Mouse (Mus musculus) heart, embryonic 11.5 days (tissue): ENCODE measurements around the gene Rnf39. TPM values are rescaled to one million over a fixed set of nuclear protein-coding genes. Genes with fewer than 3 reads are reported as not detected.

Experiments
- ATAC-seq: fragments of 200-750 bp; cut with Nextera tagmentation; replicated peaks from 2 replicates; pipeline ENCODE4 v1.8.0; 2017; ENCODE audit warnings: moderate library complexity; ENCODE audit not compliant: insufficient number of reproducible peaks, low FRiP score, low TSS enrichment
- H3K27ac ChIP-seq: fragments of 300-500 bp; sonication (generic); 2 replicates; pipeline ENCODE4 v1.5.1; 2014; ENCODE audit warnings: mild to moderate bottlenecking, low read depth, low read length
- H3K27me3 ChIP-seq: fragments of 300-500 bp; sonication (generic); 2 replicates; pipeline ENCODE4 v1.6.1; 2014; ENCODE audit warnings: mild to moderate bottlenecking, low read length, mixed read lengths; ENCODE audit not compliant: control insufficient read depth, insufficient read depth
- H3K36me3 ChIP-seq: fragments of 300-500 bp; sonication (generic); 2 replicates; pipeline ENCODE4 v1.6.1; 2014; ENCODE audit warnings: mild to moderate bottlenecking, low read length, moderate library complexity, mixed read lengths; ENCODE audit not compliant: control insufficient read depth, insufficient read depth
- H3K4me1 ChIP-seq: fragments of 300-500 bp; sonication (generic); 2 replicates; pipeline ENCODE4 v1.6.1; 2014; ENCODE audit warnings: low read length; ENCODE audit not compliant: control insufficient read depth, insufficient read depth
- H3K4me2 ChIP-seq: fragments of 300-500 bp; sonication (generic); 2 replicates; pipeline ENCODE4 v1.6.1; 2014; ENCODE audit warnings: mild to moderate bottlenecking, moderate library complexity
- H3K4me3 ChIP-seq: fragments of 300-500 bp; sonication (generic); 2 replicates; pipeline ENCODE4 v1.5.1; 2014; ENCODE audit warnings: low read depth, low read length
- H3K9ac ChIP-seq: fragments of 300-500 bp; sonication (generic); 2 replicates; pipeline ENCODE4 v1.6.1; 2014; ENCODE audit warnings: mild to moderate bottlenecking, low read depth, low read length, moderate library complexity
- H3K9me3 ChIP-seq: fragments of 300-500 bp; sonication (generic); replicated peaks from 2 replicates; pipeline ENCODE4 v1.6.1; 2016; ENCODE audit warnings: low read length; ENCODE audit not compliant: control insufficient read depth
- WGBS: fragments of 180-500 bp; shearing (Covaris S2); extraction: QIAGEN DNeasy Blood & Tissue Kit; methylation state at CpG from one replicate; pipeline ENCODE4 v1.1.7; 2014; ENCODE audit not compliant: insufficient replicate concordance; 5-methylcytosine and 5-hydroxymethylcytosine counted together
- polyA plus RNA-seq: library from polyadenylated mRNA; unstranded; fragments of >200 nt; fragmentation: Nextera tagmentation; extraction: Ambion mirVana; gene quantifications from 2 replicates; pipeline ENCODE4 v1.2.1, GENCODE M21; 2014

Rnf39 gene
- polyA plus RNA-seq, 1 experiment from 2014 or later: 0.10 TPM

DNA sequence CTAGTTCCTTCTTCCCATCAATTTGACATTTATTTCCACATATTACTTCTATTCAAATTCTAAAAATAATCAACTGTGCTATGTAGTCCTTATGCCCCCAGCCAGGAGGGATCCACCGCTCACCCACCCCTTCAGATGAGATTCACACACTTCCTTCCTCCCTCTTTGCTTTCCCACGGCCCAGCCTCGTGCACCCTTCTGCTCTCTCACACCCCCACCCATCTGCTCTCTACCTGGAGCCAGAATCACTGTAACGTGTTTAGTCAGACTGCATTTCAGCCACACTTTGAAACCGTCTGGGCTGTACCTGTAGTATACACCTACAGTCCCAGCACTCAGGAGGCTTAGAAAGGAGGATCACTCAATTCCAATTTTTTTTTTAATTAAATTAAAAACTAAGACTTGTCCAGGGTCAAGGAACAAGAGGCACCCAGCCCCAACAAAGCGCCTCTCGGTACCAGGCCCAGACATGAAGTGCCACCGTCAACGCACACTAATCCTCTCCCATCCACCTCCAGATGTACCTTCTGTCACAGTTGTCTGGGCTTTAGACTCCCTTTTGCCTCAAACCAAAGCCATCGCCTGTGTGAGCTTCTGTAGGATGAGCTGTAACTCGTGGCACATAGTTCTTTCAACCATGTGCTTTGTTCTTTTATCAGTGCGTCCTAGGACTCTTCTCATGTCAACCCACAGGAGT, 13.3 kb upstream of the Rnf39 start:
- Histone ChIP-seq H3K36me3 (no peaks in the 10 kb centered on the region), H3K9ac (no peak overlapping the region), H3K9me3 (no peaks in the 10 kb centered on the region), H3K27me3 (no peaks in the 10 kb centered on the region), H3K4me1 (no peaks in the 10 kb centered on the region), H3K4me3 (no peak overlapping the region), H3K4me2 (no peak overlapping the region), H3K27ac (no peak overlapping the region)
- ATAC-seq: no peak
- WGBS: 63% methylated on average over 12 of the region's 12 CpGs

DNA sequence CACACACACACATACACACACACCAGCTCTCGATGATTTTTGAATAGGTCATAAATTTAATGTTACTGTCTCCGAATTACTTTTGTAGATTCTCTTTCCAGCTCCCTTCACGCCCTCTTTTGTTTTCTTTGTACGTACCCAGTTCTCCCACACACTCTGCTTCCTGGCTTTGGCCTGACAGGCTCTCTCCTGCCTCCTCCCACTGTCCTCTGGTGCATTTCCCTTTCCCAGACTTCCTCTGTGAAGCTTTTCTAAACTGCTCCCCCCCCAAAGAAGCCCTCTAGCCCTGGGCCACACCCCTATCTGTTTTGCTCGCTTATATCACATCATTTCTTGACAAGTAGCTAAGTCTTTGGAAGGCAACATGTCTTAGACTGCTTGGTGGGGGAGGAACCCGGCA, 12.5 kb upstream of the Rnf39 start:
- Histone ChIP-seq H3K4me1 (no peaks in the 10 kb centered on the region), H3K9ac (no peak overlapping the region), H3K36me3 (no peaks in the 10 kb centered on the region), H3K27ac (no peak overlapping the region), H3K9me3 (no peaks in the 10 kb centered on the region), H3K4me2 (no peak overlapping the region), H3K27me3 (no peaks in the 10 kb centered on the region), H3K4me3 (no peak overlapping the region)
- WGBS: 59% methylated on average over 6 of the region's 6 CpGs
- no peak for ATAC-seq

DNA sequence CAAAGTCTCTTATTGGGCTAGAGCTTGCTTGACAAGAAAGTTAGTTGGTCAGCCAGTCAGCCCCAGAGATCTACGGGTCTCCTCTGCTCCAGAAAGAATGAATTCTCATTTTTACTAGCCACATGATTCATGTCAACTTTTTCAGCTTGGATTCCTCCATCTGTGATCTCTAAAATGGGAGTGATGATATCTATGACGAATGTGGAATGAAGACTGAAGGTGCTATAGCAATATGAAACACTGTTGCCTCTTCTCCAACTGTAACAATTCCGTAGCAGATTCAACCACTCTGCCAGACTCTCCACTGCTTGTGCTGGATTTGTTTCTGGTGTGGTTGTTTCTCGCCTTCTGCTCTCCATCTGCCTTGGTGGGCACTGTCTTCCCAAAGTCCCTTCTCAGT, 11.6 kb upstream of the Rnf39 start:
- 76% methylated on average over 4 of the region's 4 CpGs for WGBS
- H3K9ac ChIP-seq: no peak overlapping the region
- ATAC-seq: no peak

DNA sequence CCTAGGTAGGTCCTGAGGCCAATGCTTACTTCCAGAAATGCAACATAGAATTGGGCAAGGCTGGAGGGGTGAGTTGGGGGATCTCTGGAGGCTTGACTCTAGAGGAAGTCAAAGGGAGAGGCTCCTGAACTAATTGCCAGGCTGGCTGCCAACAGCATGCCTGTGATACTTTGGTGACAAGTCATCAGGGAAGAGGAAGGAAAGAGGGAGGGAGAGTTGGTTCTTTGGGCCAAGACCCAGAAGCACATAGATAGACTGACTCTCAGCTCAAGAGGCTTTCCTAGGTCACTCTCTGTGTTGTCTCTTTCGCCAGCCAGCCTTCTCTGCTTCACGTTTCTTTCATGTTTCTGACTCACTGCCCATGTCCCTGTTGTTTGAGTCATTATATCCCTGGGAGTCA, 10.9 kb upstream of the Rnf39 start:
- no peak for ATAC-seq
- Histone ChIP-seq H3K9ac (no peak overlapping the region), H3K27me3 (no peaks in the 10 kb centered on the region), H3K4me3 (no peak overlapping the region), H3K27ac (no peak overlapping the region), H3K9me3 (no peaks in the 10 kb centered on the region), H3K36me3 (no peaks in the 10 kb centered on the region), H3K4me1 (no peaks in the 10 kb centered on the region), H3K4me2 (no peak overlapping the region)
- WGBS: 46% methylated on average over 2 of the region's 2 CpGs

More for the DNA sequence above, 11.6 kb upstream of the Rnf39 start:
- Histone ChIP-seq H3K4me1 (no peaks in the 10 kb centered on the region), H3K27ac (no peak overlapping the region), H3K4me2 (no peak overlapping the region), H3K36me3 (no peaks in the 10 kb centered on the region), H3K27me3 (no peaks in the 10 kb centered on the region), H3K4me3 (no peak overlapping the region), H3K9me3 (no peaks in the 10 kb centered on the region)

DNA sequence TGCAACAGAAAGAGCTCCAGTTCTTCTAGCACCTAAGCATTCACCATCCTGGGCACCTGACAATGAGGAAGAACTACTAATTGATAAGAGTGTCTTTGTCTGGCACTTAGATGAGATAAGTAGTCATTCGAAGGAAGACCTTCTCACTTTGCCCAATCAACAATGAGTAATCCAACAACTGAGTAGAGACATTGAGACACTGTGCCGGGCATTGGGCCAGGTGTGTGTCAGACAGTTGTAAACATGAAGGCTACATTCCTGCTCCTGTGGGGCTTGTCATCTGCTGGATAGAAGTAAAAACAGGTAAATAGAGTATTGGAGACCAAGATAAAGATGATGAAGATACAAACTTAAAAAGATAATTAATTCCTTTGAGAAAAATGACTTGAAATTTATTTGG, 4.7 kb upstream of the Rnf39 start:
- Histone ChIP-seq H3K27ac (no peak overlapping the region), H3K9me3 (no peaks in the 10 kb centered on the region), H3K4me2 (no peak overlapping the region), H3K9ac (no peak overlapping the region), H3K4me1 (peaks cover 7% of the 10 kb centered on the region; the same call in 1 of the 2 replicates), H3K4me3 (no peak overlapping the region), H3K36me3 (no peaks in the 10 kb centered on the region), H3K27me3 (peaks cover 31% of the 10 kb centered on the region)
- ATAC-seq: no peak
- 61% methylated on average over 2 of the region's 2 CpGs for WGBS

DNA sequence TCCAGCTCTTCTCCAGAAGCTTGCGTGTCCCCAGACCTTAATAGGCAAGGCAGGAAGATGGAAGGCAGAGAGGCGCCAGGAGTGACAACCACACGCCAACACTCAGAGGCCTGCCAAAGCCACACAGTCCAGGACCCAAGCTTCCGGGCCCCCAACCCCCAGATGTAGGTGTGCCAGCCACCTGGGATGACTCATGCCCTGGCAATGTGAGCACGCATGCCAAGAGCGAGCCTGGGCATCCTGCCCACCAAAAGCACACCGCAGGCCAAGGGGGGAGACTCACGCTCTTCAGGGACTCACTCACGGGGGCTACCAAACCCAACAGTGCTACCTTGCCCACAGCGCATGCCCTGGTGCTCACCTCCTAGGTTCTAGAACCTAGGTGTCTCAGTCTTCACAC, 327 bp upstream of the Rnf39 start:
- WGBS: 59% methylated on average over 10 of the region's 10 CpGs
- peaks cover 10% of the 10 kb centered on the region; the same call in 1 of the 2 replicates for H3K4me1 ChIP-seq
- no peaks in the 10 kb centered on the region for H3K36me3 ChIP-seq
- H3K27me3 ChIP-seq: peaks cover 67% of the 10 kb centered on the region
- peak overlapping the region; percentile 74 for H3K4me2 ChIP-seq
- no peak overlapping the region for H3K27ac ChIP-seq
- H3K4me3 ChIP-seq: peak overlapping the region; percentile 42
- no peak overlapping the region for H3K9ac ChIP-seq
- H3K9me3 ChIP-seq: no peaks in the 10 kb centered on the region
- no peak for ATAC-seq

DNA sequence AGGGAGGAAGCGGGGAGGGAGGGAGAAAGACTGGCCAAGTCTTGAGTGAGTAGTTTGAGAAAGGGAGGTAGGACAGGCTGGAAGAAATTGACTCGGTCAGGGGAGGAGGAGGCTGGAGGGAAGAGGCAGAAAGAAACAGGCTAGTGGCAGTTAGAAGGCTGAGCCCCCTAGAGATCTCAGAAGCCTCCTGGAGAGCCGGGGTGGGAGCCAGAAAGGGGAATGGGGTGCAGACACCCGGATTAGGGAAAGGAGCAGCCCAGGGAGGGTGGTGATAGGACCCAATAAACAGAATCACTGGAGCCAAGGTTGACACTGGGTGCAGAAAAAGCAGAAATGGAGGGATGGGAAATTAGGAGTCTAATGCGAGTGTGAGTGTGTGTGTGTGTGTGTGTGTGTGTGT, 973 bp downstream of the Rnf39 start:
- Histone ChIP-seq H3K27ac (no peak overlapping the region), H3K4me1 (peaks cover 14% of the 10 kb centered on the region; the same call in 1 of the 2 replicates), H3K9me3 (no peaks in the 10 kb centered on the region), H3K4me2 (no peak overlapping the region), H3K4me3 (peak overlapping the region; percentile 42), H3K27me3 (peaks cover 70% of the 10 kb centered on the region), H3K36me3 (no peaks in the 10 kb centered on the region; the same call in 1 of the 2 replicates), H3K9ac (no peak overlapping the region)
- WGBS: 16% methylated on average over 5 of the region's 5 CpGs
- ATAC-seq: no peak

DNA sequence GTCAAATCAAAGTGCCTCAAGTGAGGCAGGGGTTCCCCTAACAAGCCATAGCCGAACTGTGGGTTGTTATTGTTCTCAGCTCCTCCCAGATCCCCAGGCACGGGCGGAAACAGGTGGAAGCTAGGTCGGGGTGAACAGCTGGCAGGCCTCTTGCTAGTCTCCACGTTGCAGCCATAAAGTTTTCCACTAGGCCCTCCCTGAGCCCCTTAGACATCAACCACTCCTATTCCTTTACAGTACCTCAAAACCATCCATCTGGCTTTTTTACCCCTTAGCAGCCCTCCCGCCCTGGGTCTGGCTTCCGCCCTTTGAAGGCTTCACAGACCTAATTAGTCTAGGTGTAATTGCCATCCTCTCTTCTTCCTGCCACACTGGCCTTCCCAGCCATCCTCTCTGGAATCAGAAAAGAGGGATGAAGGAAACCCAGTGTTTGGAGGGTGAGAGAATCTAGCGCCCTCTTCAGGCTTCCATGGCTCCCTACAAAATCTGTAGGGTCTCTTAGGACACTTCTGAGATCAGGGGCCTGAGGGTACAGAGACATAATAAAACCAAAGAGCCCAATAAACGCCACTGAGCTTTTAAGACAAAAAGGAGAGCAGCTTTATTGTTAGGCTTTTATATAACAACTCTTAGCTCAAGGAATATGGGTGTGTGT, 1.5 kb downstream of the Rnf39 start:
- WGBS: 26% methylated on average over 9 of the region's 9 CpGs
- ATAC-seq: no peak
- Histone ChIP-seq H3K9me3 (no peaks in the 10 kb centered on the region), H3K9ac (no peak overlapping the region), H3K4me1 (peaks cover 14% of the 10 kb centered on the region; the same call in 1 of the 2 replicates), H3K27me3 (peaks cover 70% of the 10 kb centered on the region), H3K4me2 (no peak overlapping the region), H3K36me3 (peaks cover 5% of the 10 kb centered on the region), H3K27ac (no peak overlapping the region), H3K4me3 (no peak overlapping the region)
